In genomic region chr6:52221993-52222685, GRCm38 (mm10) we compare ENCODE assay signal across 10 mouse cellular contexts. TPM values are rescaled to one million over a fixed set of nuclear protein-coding genes. Genes with fewer than 3 reads are reported as not detected.
DNase-seq lines count a peak whose midpoint lies in the region; ATAC-seq and TF ChIP-seq lines count a peak whose summit lies in the region.
"Had no signal": no experiment of that assay in that cellular context is flagged by ENCODE, and none has a peak within 500 bp of the region (broad histone marks: within the 10 kb centered on the region; RNA-seq: fewer than 3 reads in every experiment).

No protein-coding gene starts in this region.

- no peak for ATAC-seq in heart, embryonic 13.5 days (ENCODE audit: extremely low read depth, insufficient number of reproducible peaks, low FRiP score, low TSS enrichment)
- ATAC-seq in Patski: peak; percentile 41
- ATAC-seq in hindbrain, embryonic 11.5 days (ENCODE audit: low FRiP score): no peak
- ATAC-seq in liver, postnatal 0 days: 0 out of 2 replicates have a peak, but pooled peaks have one; percentile 3
- no peak for ATAC-seq in erythroblast, adult 5-6 weeks (replicated peaks; ENCODE audit: low FRiP score, poor library complexity, severe bottlenecking)

- no peaks in the 10 kb centered on the region for H3K9me3 ChIP-seq in heart, embryonic 13.5 days
- no peaks in the 10 kb centered on the region for H3K9me3 ChIP-seq in hindbrain, embryonic 11.5 days (ENCODE audit: control insufficient read depth, low read length)
- H3K9me3 ChIP-seq in liver, postnatal 0 days (ENCODE audit: low read length): no peaks in the 10 kb centered on the region

- H3K27me3 ChIP-seq in heart, embryonic 13.5 days (replicated peaks): peaks cover 100% of the 10 kb centered on the region
- no peaks in the 10 kb centered on the region for H3K27me3 ChIP-seq in Patski
- H3K27me3 ChIP-seq in hindbrain, embryonic 11.5 days (ENCODE audit: control insufficient read depth, insufficient read depth, low read length): peaks cover 97% of the 10 kb centered on the region
- peaks cover 100% of the 10 kb centered on the region for H3K27me3 ChIP-seq in liver, postnatal 0 days (ENCODE audit: insufficient read depth, low read length)

- POLR2A ChIA-PET in Patski (lab: Charles Lee): interaction anchor here (1.1 to 37.4 kb wide), 7 partner anchors 10 to 231 kb away, joined by 3 to 778 read pairs (median 4); partner anchors contain the start of genes 5730596B20Rik, Gm28308, Hoxa10 and Hoxa11

- in situ Hi-C loops in Patski (cut with MboI; ENCODE audit: low pct_unique_long_range_greater_than_20kb): loop anchor here (5.0 to 25.0 kb wide), 6 partner anchors 47 to 1047 kb away; partner anchors contain the start of genes 5730596B20Rik and Cbx3

- peak overlapping the region; percentile 79 for H3K4me2 ChIP-seq in heart, embryonic 13.5 days
- no peak overlapping the region for H3K4me2 ChIP-seq in hindbrain, embryonic 11.5 days (replicated peaks; ENCODE audit: low read depth, low read length)
- peak overlapping the region; percentile 90 for H3K4me2 ChIP-seq in liver, postnatal 0 days (ENCODE audit: low read depth, low read length)

- TF ChIP-seq CTCF in Patski (IDR thresholded peaks at IDR 0.05): no peak
- no peak for TF ChIP-seq CTCF in liver, postnatal 0 days (IDR thresholded peaks at IDR 0.05; ENCODE audit: low read depth)

- no peak for TF ChIP-seq EP300 in liver, postnatal 0 days (IDR thresholded peaks at IDR 0.05; ENCODE audit: low read depth)

- H3K27ac ChIP-seq in heart, embryonic 13.5 days (replicated peaks): no peak overlapping the region
- H3K27ac ChIP-seq in hindbrain, embryonic 11.5 days (ENCODE audit: low read depth, low read length): no peak overlapping the region
- H3K27ac ChIP-seq in liver, postnatal 0 days (ENCODE audit: low read depth): no peak overlapping the region

- WGBS in heart, embryonic 13.5 days: 7% methylated on average over 21 of the region's 21 CpGs
- 3% methylated on average over 21 of the region's 21 CpGs for WGBS in hindbrain, embryonic 11.5 days
- 14% methylated on average over 21 of the region's 21 CpGs for WGBS in liver, postnatal 0 days (ENCODE audit: insufficient replicate concordance)

- no peaks in the 10 kb centered on the region for H3K36me3 ChIP-seq in heart, embryonic 13.5 days
- no peaks in the 10 kb centered on the region for H3K36me3 ChIP-seq in hindbrain, embryonic 11.5 days (ENCODE audit: control insufficient read depth, insufficient read depth, low read length)
- no peaks in the 10 kb centered on the region for H3K36me3 ChIP-seq in liver, postnatal 0 days (replicated peaks; ENCODE audit: insufficient read depth, low read length)

- H3K9ac ChIP-seq in heart, embryonic 13.5 days: no peak overlapping the region
- H3K9ac ChIP-seq in hindbrain, embryonic 11.5 days (ENCODE audit: low read depth, low read length): no peak overlapping the region
- H3K9ac ChIP-seq in liver, postnatal 0 days (replicated peaks): no peak overlapping the region

- H3K4me1 ChIP-seq in heart, embryonic 13.5 days: peaks cover 22% of the 10 kb centered on the region
- H3K4me1 ChIP-seq in hindbrain, embryonic 11.5 days (replicated peaks; ENCODE audit: control insufficient read depth, insufficient read depth, low read length): peaks cover 7% of the 10 kb centered on the region; the same call in 1 of the 2 replicates
- peaks cover 12% of the 10 kb centered on the region for H3K4me1 ChIP-seq in liver, postnatal 0 days (ENCODE audit: insufficient read depth)

- DNase-seq in heart, postnatal 4 days: no peak
- no peak for DNase-seq in Patski (ENCODE audit: low read depth, low spot score)
- peak; percentile 61 for DNase-seq in hindbrain, embryonic 11.5 days (ENCODE audit: low spot score)
- no peak for DNase-seq in liver, postnatal 0 days
- no peak for DNase-seq in ovary, postnatal 36 days (ENCODE audit: low spot score)
- no peak for DNase-seq in layer of hippocampus, postnatal 14 days (ENCODE audit: low spot score in 2 of 2)

- CTCF ChIA-PET in Patski (lab: Charles Lee): interaction anchor here (0.6 to 5.0 kb wide), 17 partner anchors 8 to 1015 kb away, joined by 3 to 21 read pairs (median 5); partner anchors contain the start of genes Gm28308, Hoxa10, Hoxa11 and Hoxa3

- H3K4me3 ChIP-seq in heart, embryonic 13.5 days: peak overlapping the region; percentile 61
- peak overlapping the region; percentile 38; the same call in 1 of the 2 replicates for H3K4me3 ChIP-seq in hindbrain, embryonic 11.5 days (ENCODE audit: low read depth, low read length)
- H3K4me3 ChIP-seq in liver, postnatal 0 days (ENCODE audit: low read depth, low read length): peak overlapping the region; percentile 58

RNA-seq across cellular contexts. Expression of gene Hoxa7, which starts 0.5 kb away (rescaled TPM):
- polyA plus RNA-seq in heart, embryonic 13.5 days (2015; fragmentation: Nextera tagmentation; extraction: Ambion mirVana): 0.46 and 0.59 TPM in 2 replicates
- under 1 TPM in 1 of 2 experiments, not detected in 1; 0.20 TPM for total RNA-seq in heart, postnatal 4 days (2021)
- 51.6 TPM for polyA plus RNA-seq in Patski (2021)
- 0.34 and 1.9 TPM in 2 replicates for polyA plus RNA-seq in hindbrain, embryonic 11.5 days (2014; fragmentation: Nextera tagmentation; extraction: Ambion mirVana)
- polyA plus RNA-seq in liver, postnatal 0 days (2015; fragmentation: Nextera tagmentation; extraction: Ambion mirVana): 0.39 and 0.50 TPM in 2 replicates
- total RNA-seq in erythroblast, adult 5-6 weeks (2015; ENCODE audit: low replicate concordance): 0.77 and 2.5 TPM in 2 replicates
- total RNA-seq in erythroblast, adult 5-6 weeks (2017; ENCODE audit: low replicate concordance): 1.3 and 2.1 TPM in 2 replicates
- total RNA-seq in layer of hippocampus, postnatal 14 days (2021): under 1 TPM; 0.16 to 0.45 TPM
- total RNA-seq: left cerebral cortex, postnatal 36 days had no signal

RNA-seq across cellular contexts. Expression of gene Hoxa9, which starts 8.8 kb away (rescaled TPM):
- 0.10 and 0.17 TPM in 2 replicates for polyA plus RNA-seq in heart, embryonic 13.5 days (2015; fragmentation: Nextera tagmentation; extraction: Ambion mirVana)
- total RNA-seq in heart, postnatal 4 days (2021): not detected
- 76.7 TPM for polyA plus RNA-seq in Patski (2021)
- 0.25 and 1.1 TPM in 2 replicates for polyA plus RNA-seq in hindbrain, embryonic 11.5 days (2014; fragmentation: Nextera tagmentation; extraction: Ambion mirVana)
- 0.11 and 0.26 TPM in 2 replicates for polyA plus RNA-seq in liver, postnatal 0 days (2015; fragmentation: Nextera tagmentation; extraction: Ambion mirVana)
- 3.3 TPM in 1 of 2 replicates, not detected in the other for total RNA-seq in erythroblast, adult 5-6 weeks (2015; ENCODE audit: low replicate concordance)
- total RNA-seq in erythroblast, adult 5-6 weeks (2017; ENCODE audit: low replicate concordance): 2.5 and 4.0 TPM in 2 replicates
- total RNA-seq in layer of hippocampus, postnatal 14 days (2021): not detected
- total RNA-seq: left cerebral cortex, postnatal 36 days had no signal

RNA-seq across cellular contexts. Expression of gene Gm28308, which starts 9.0 kb away (rescaled TPM):
- not detected in 2 replicates for polyA plus RNA-seq in heart, embryonic 13.5 days (2015; fragmentation: Nextera tagmentation; extraction: Ambion mirVana)
- not detected for total RNA-seq in heart, postnatal 4 days (2021)
- 8.7 TPM for polyA plus RNA-seq in Patski (2021)
- polyA plus RNA-seq in hindbrain, embryonic 11.5 days (2014; fragmentation: Nextera tagmentation; extraction: Ambion mirVana): not detected in 2 replicates
- not detected in 2 replicates for polyA plus RNA-seq in liver, postnatal 0 days (2015; fragmentation: Nextera tagmentation; extraction: Ambion mirVana)
- not detected in 2 replicates for total RNA-seq in erythroblast, adult 5-6 weeks (2015; ENCODE audit: low replicate concordance)
- total RNA-seq in erythroblast, adult 5-6 weeks (2017; ENCODE audit: low replicate concordance): not detected in 2 replicates
- total RNA-seq in layer of hippocampus, postnatal 14 days (2021): not detected
- total RNA-seq: left cerebral cortex, postnatal 36 days had no signal

RNA-seq across cellular contexts. Expression of gene Hoxa3, which starts 9.0 kb away (rescaled TPM):
- 0.99 and 1.2 TPM in 2 replicates for polyA plus RNA-seq in heart, embryonic 13.5 days (2015; fragmentation: Nextera tagmentation; extraction: Ambion mirVana)
- 1 to 10 TPM; 1.4 TPM for total RNA-seq in heart, postnatal 4 days (2021)
- polyA plus RNA-seq in Patski (2021): 12.3 TPM
- polyA plus RNA-seq in hindbrain, embryonic 11.5 days (2014; fragmentation: Nextera tagmentation; extraction: Ambion mirVana): 13.3 and 14.2 TPM in 2 replicates
- 0.16 and 0.17 TPM in 2 replicates for polyA plus RNA-seq in liver, postnatal 0 days (2015; fragmentation: Nextera tagmentation; extraction: Ambion mirVana)
- total RNA-seq in erythroblast, adult 5-6 weeks (2015; ENCODE audit: low replicate concordance): not detected in 2 replicates
- not detected in 2 replicates for total RNA-seq in erythroblast, adult 5-6 weeks (2017; ENCODE audit: low replicate concordance)
- total RNA-seq in layer of hippocampus, postnatal 14 days (2021): not detected
- total RNA-seq: left cerebral cortex, postnatal 36 days had no signal

RNA-seq across cellular contexts. Expression of gene Hoxa6, which starts 13.6 kb away (rescaled TPM):
- 0.40 TPM in 1 of 2 replicates, not detected in the other for polyA plus RNA-seq in heart, embryonic 13.5 days (2015; fragmentation: Nextera tagmentation; extraction: Ambion mirVana)
- not detected for total RNA-seq in heart, postnatal 4 days (2021)
- 13.5 TPM for polyA plus RNA-seq in Patski (2021)
- 2.1 and 11.6 TPM in 2 replicates for polyA plus RNA-seq in hindbrain, embryonic 11.5 days (2014; fragmentation: Nextera tagmentation; extraction: Ambion mirVana)
- polyA plus RNA-seq in liver, postnatal 0 days (2015; fragmentation: Nextera tagmentation; extraction: Ambion mirVana): not detected in 2 replicates
- not detected in 2 replicates for total RNA-seq in erythroblast, adult 5-6 weeks (2015; ENCODE audit: low replicate concordance)
- total RNA-seq in erythroblast, adult 5-6 weeks (2017; ENCODE audit: low replicate concordance): not detected in 2 replicates
- not detected for total RNA-seq in layer of hippocampus, postnatal 14 days (2021)
- total RNA-seq: ES-E14; left cerebral cortex, postnatal 36 days had no signal

Comparison
In these comparisons a context has a peak if more than half of its experiments do, and no peak if none do; other contexts are left out.
1. ATAC-seq: peak in Patski (single experiment) and liver, postnatal 0 days (single experiment); none in heart, embryonic 13.5 days (single experiment), hindbrain, embryonic 11.5 days (single experiment) and erythroblast, adult 5-6 weeks (single experiment).
2. RNA of gene Hoxa7, which starts 0.5 kb away (polyA plus RNA-seq): 51.6 TPM in Patski (single experiment); 0.46 to 0.59 TPM in heart, embryonic 13.5 days, 0.39 to 0.50 TPM in liver, postnatal 0 days and 0.34 to 1.9 TPM in hindbrain, embryonic 11.5 days; every median in the first group is over 10 times any median in the second.
3. RNA of gene Hoxa9, which starts 8.8 kb away (polyA plus RNA-seq): 76.7 TPM in Patski (single experiment); 0.11 to 0.26 TPM in liver, postnatal 0 days, 0.25 to 1.1 TPM in hindbrain, embryonic 11.5 days and 0.10 to 0.17 TPM in heart, embryonic 13.5 days; every median in the first group is over 10 times any median in the second.
4. Peak in every context shown above with its lines, with median percentiles within 50 percentile points of each other: H3K4me3 ChIP-seq.